Mouse (Mus musculus): ENCODE results near the gene Smco2. TPM values are rescaled to one million over a fixed set of nuclear protein-coding genes. Genes with fewer than 3 reads are reported as not detected.
"Not testable (repeated sequence)": the region's sequence is repeated elsewhere in the genome, so short reads cannot be mapped to it uniquely, and the experiment has no call there.

Smco2 gene
- polyA plus RNA-seq, 1 experiment from 2014 or later, result not detected

DNA sequence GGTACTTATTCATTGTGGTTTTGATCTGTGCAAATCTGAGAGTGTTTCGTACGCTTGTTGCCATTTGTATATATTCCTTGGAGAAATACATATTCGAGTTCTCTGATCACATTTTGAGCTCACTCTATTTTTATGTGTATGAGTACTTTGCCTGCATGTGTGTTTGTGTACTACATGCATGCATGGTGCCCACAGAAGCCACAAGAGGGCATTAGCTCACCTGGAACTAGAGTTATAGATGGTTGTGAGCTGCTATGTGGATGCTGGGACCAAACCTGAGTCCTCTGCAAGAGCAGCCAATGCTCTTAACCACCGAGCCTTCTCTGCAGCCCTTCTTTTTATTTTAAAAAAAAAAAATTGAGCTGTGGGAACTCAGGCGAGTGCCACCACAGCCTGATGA, 11.5 kb upstream of the Smco2 start:
- no peaks in the 10 kb centered on the region for H3K36me3 ChIP-seq (replicated peaks)
- H3K4me2 ChIP-seq, result no peak overlapping the region
- no peak overlapping the region for H3K27ac ChIP-seq
- H3K9ac ChIP-seq, result no peak overlapping the region
- no peak for ATAC-seq (replicated peaks)
- no peaks in the 10 kb centered on the region for H3K27me3 ChIP-seq (replicated peaks)
- H3K4me1 ChIP-seq, result no peaks in the 10 kb centered on the region
- no peaks in the 10 kb centered on the region for H3K9me3 ChIP-seq
- 96% methylated on average over 5 of the region's 5 CpGs for WGBS
- no peak overlapping the region for H3K4me3 ChIP-seq

DNA sequence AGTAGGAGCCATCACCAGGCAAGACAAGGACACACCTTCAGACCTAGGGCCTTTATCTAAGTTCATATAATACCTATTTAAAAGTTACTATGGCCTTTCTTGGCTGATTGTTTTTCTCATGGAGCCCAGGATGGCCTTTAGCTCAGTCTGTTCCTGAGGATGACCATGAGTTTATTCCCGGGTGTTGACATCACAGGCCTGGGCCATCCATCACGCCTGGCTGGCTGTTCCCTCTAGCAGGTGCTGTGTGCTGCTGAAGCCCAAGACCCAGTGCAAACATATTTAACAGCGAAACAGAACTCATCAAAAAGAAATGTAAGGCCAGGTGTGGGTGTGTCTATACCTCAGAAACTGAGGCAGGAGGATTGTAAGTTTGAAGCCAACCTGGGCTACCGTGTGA, 11.0 kb upstream of the Smco2 start:
- Histone ChIP-seq H3K9ac (no peak overlapping the region), H3K27me3 (replicated peaks) (no peaks in the 10 kb centered on the region), H3K36me3 (replicated peaks) (no peaks in the 10 kb centered on the region), H3K4me1 (no peaks in the 10 kb centered on the region), H3K27ac (no peak overlapping the region), H3K9me3 (no peaks in the 10 kb centered on the region), H3K4me3 (no peak overlapping the region), H3K4me2 (no peak overlapping the region)
- WGBS, result 94% methylated on average over 4 of the region's 4 CpGs
- ATAC-seq (replicated peaks), result no peak

DNA sequence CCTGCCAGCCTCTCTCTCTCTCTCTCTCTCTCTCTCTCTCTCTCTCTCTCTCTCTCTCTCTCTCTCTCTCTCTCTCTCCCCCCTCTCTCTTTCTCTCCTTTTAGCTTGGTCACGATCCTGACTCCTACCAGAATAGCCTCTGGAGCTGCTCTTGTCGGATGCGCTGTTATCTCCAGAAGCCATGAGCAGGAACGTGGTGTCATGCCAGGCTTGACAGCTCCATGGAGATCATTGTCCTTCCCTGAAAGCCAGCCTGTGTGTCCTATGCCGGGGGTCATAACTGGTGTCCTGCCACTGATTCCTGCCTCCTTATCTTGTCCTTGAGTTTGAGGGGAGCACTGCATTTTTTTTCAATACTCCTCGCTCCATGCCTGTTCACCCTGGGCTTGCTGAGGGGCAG, 5.0 kb upstream of the Smco2 start:
- no peaks in the 10 kb centered on the region for H3K9me3 ChIP-seq
- H3K36me3 ChIP-seq (replicated peaks), result no peaks in the 10 kb centered on the region
- H3K4me3 ChIP-seq, result no peak overlapping the region
- no peaks in the 10 kb centered on the region for H3K27me3 ChIP-seq (replicated peaks)
- no peak overlapping the region for H3K9ac ChIP-seq
- no peak for ATAC-seq (replicated peaks)
- H3K4me1 ChIP-seq, result no peaks in the 10 kb centered on the region
- H3K4me2 ChIP-seq, result no peak overlapping the region
- WGBS, result 72% methylated on average over 6 of the region's 6 CpGs
- H3K27ac ChIP-seq, result no peak overlapping the region

DNA sequence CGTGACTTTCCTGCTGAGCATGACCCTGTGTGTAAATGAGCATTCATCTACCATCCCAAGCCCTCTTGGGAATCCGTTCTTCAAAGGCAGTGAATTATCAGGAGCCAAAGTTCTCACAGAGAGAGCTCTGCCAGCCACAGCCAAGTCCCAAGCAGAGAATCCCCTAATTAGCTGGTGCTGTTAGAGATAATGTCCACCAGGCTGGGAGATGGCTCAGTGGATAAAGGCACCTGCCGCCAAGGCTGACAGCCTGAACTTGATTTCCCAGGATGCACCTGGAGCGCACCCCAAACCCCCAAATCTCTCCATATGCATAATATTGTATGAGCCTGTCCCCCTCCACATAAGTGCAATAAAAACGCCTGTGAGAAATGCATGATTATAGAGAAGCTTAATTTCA, 4.6 kb upstream of the Smco2 start:
- 0 out of 2 replicates have a peak, but pooled peaks have one; percentile 56 for ATAC-seq (replicated peaks)
- no peaks in the 10 kb centered on the region for H3K36me3 ChIP-seq (replicated peaks)
- 57% methylated on average over 5 of the region's 5 CpGs for WGBS

DNA sequence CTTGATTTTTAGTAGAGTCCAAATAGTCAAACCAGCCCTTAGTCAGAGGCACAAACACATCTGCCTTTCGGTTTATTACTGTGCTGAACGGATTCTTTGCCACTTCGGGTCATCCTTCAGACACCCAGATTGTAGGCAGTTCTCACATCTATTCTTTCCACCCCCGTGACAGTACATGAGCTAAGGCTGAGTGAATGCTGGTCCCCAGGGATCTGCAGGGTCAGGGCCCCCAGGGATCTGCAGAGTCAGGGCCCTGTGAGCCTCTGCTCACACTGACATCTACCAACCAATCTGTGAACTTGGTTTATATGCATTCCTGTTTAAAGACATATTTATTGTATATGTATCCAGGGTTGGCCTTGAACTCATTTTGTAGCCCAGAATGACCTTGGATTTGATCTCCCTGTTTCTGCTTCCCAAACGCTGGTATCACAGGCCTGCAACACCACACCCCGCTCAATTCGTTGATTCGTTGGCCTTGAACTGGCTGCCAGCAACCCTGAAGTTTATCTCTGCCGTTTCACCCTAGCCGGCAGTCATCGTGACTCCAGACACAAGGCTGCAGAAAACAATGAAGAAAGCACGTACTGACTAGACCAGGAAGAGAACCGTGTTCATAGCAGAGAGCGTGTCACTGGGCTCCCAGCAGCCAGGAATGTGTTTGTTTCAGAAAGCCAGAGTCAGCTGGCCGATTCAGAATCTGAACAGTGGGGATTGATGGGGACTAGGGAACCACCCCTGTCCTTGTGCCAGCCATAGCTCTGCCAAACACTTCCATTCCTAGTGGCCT, 3.7 kb upstream of the Smco2 start:
- H3K9ac ChIP-seq, result no peak overlapping the region
- WGBS, result 80% methylated on average over 15 of the region's 15 CpGs
- no peak overlapping the region for H3K4me3 ChIP-seq
- H3K9me3 ChIP-seq, result no peaks in the 10 kb centered on the region
- no peak overlapping the region for H3K27ac ChIP-seq
- H3K4me1 ChIP-seq, result no peaks in the 10 kb centered on the region
- no peak for ATAC-seq (replicated peaks)
- H3K36me3 ChIP-seq (replicated peaks), result no peaks in the 10 kb centered on the region
- H3K4me2 ChIP-seq, result no peak overlapping the region
- no peaks in the 10 kb centered on the region for H3K27me3 ChIP-seq (replicated peaks)

More for the DNA sequence above, 4.6 kb upstream of the Smco2 start:
- Histone ChIP-seq H3K4me2 (no peak overlapping the region), H3K9me3 (no peaks in the 10 kb centered on the region), H3K4me1 (no peaks in the 10 kb centered on the region), H3K27ac (no peak overlapping the region), H3K27me3 (replicated peaks) (no peaks in the 10 kb centered on the region), H3K9ac (no peak overlapping the region), H3K4me3 (no peak overlapping the region)

DNA sequence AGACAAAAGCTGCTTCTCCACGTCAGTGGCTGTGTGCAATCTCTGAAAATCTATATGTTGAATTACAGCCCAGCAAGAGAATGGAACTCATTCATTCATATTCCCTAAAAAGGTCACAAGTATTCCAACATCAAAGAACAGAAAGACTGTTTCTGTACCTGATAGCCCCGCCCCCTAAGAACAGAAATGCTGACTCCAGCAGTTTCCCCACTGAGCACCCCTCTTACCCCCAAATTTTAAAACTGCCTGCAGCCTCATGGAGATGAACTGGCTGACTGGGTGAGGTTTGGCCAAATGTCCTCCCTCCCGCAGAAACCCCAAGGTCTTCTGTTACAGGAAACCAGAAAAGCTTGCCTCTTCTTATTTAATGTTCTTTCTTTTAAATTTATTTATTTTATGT, 2.5 kb upstream of the Smco2 start:
- H3K4me1 ChIP-seq, result no peaks in the 10 kb centered on the region
- no peak for ATAC-seq (replicated peaks)
- no peak overlapping the region for H3K27ac ChIP-seq
- H3K9ac ChIP-seq, result no peak overlapping the region
- H3K27me3 ChIP-seq (replicated peaks), result no peaks in the 10 kb centered on the region
- H3K9me3 ChIP-seq, result no peaks in the 10 kb centered on the region
- 79% methylated on average over 3 of the region's 3 CpGs for WGBS
- no peak overlapping the region for H3K4me3 ChIP-seq
- no peak overlapping the region for H3K4me2 ChIP-seq
- H3K36me3 ChIP-seq (replicated peaks), result no peaks in the 10 kb centered on the region

DNA sequence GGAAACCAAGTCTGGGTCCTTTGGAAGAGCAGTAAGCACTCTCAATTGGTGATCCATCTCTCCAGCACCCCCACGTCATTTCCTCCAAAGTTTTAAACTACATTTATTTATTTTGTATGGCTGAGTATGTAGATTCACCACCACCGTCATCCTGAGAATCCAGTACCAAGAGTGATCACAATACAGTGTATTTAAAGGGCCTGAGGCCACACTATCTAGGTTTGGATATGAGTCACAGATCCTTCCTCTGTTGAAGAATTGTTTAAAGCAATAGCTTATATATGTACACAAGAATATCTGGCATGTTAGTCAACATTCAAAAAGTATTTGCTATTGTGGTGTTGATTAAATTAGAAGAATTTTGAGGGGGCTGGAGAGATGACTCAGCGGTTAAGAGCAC, 1.6 kb upstream of the Smco2 start:
- Histone ChIP-seq H3K4me3 (no peak overlapping the region), H3K27ac (no peak overlapping the region), H3K4me2 (no peak overlapping the region), H3K36me3 (replicated peaks) (no peaks in the 10 kb centered on the region), H3K27me3 (replicated peaks) (no peaks in the 10 kb centered on the region), H3K9ac (no peak overlapping the region), H3K4me1 (no peaks in the 10 kb centered on the region), H3K9me3 (no peaks in the 10 kb centered on the region)
- 88% methylated on average over 3 of the region's 3 CpGs for WGBS
- ATAC-seq (replicated peaks), result no peak

DNA sequence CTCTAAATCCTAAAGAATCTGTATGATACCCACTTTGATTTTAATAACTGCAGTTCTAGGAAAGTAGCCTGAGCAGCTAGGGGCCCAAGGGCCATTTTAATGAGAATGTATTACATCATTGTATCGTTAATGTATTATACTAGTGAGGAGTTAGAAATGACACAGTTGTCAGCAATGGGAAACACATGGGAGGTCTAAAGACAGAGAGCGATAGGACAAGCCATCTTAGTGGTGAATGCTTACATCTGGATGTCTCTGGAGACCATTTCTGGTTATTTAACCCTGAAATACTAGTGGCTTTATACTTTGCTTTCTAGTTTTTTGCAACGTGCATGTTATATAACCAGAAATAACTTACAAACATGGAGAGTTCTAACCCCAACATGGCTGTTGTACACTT, 2.0 kb downstream of the Smco2 start:
- H3K4me2 ChIP-seq, result no peak overlapping the region
- H3K27ac ChIP-seq, result no peak overlapping the region
- H3K9me3 ChIP-seq, result no peaks in the 10 kb centered on the region
- H3K36me3 ChIP-seq (replicated peaks), result no peaks in the 10 kb centered on the region
- no peaks in the 10 kb centered on the region for H3K27me3 ChIP-seq (replicated peaks)
- no peak for ATAC-seq (replicated peaks)
- H3K9ac ChIP-seq, result no peak overlapping the region
- 87% methylated on average over 3 of the region's 3 CpGs for WGBS
- H3K4me1 ChIP-seq, result no peaks in the 10 kb centered on the region
- H3K4me3 ChIP-seq, result no peak overlapping the region

DNA sequence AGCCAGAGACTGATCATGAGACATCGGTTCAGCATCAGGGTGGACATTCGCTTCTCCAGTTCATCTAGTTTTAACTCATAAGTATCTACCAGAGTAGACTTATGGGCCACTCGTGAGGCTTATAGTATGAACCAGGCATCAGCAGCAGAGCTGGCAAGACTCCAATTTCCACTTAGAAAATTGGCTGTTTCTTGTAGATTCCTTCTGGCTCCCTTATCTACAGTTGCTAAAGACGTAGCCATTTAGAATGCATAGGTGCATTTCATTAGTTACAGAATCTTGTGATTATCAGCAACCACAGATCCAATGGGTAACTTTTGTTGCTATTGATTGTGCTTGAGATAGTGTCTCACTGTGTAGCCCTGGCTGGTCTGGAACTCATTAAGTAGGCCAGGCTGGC, 2.8 kb downstream of the Smco2 start:
- WGBS, result 80% methylated on average over 4 of the region's 4 CpGs
- ATAC-seq (replicated peaks), result no peak
- no peaks in the 10 kb centered on the region for H3K9me3 ChIP-seq
- no peak overlapping the region for H3K9ac ChIP-seq
- H3K27ac ChIP-seq, result no peak overlapping the region
- no peaks in the 10 kb centered on the region for H3K4me1 ChIP-seq
- H3K27me3 ChIP-seq (replicated peaks), result no peaks in the 10 kb centered on the region
- H3K36me3 ChIP-seq (replicated peaks), result no peaks in the 10 kb centered on the region
- H3K4me2 ChIP-seq, result no peak overlapping the region
- H3K4me3 ChIP-seq, result no peak overlapping the region

DNA sequence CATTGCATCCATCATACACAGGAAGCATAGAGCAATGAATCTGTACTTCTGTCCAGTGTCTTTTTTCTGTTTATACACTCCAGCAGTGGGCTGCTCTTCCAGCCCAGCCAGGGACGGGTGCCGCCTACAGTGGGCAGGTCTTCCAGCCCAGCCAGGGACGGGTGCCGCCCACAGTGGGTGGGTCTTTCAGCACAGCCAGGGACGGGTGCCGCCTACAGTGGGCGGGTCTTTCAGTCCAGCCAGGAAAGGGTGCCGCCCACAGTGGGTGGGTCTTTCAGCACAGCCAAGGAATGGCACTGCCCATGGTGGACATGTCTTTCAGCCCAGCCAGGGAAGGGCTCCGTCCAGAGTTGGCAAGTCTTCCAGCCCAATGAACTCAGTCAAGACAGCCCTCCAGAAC, 5.3 kb downstream of the Smco2 start:
- H3K4me1 ChIP-seq, result no peaks in the 10 kb centered on the region
- H3K36me3 ChIP-seq (replicated peaks), result no peaks in the 10 kb centered on the region
- no peak overlapping the region for H3K4me2 ChIP-seq
- no peak overlapping the region for H3K4me3 ChIP-seq
- ATAC-seq (replicated peaks), result no peak
- H3K9me3 ChIP-seq, result no peaks in the 10 kb centered on the region
- 96% methylated on average over 9 of the region's 9 CpGs for WGBS
- H3K27me3 ChIP-seq (replicated peaks), result no peaks in the 10 kb centered on the region
- H3K27ac ChIP-seq, result no peak overlapping the region
- no peak overlapping the region for H3K9ac ChIP-seq

DNA sequence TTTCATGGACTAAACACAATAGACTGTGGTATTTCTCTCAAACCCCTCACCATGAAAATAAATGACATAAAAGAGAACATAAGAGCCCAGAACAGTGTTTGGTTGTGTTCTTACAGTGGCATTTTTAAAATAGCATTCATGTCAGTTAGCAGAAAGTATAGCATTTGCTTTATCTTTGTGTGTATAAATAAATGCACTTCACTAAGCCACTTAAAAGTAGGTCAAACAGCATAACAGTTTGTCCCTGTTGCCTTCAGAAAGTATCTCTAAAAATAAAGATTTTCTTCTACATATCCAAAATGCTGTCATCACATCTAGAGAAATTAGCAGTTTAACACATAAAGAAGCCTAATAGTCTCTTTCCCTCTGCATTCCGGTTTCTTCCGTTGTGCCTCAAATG, 7.5 kb downstream of the Smco2 start:
- Histone ChIP-seq H3K27ac (no peak overlapping the region), H3K27me3 (replicated peaks) (no peaks in the 10 kb centered on the region), H3K4me2 (no peak overlapping the region), H3K9ac (no peak overlapping the region), H3K4me1 (no peaks in the 10 kb centered on the region), H3K4me3 (no peak overlapping the region), H3K36me3 (replicated peaks) (no peaks in the 10 kb centered on the region), H3K9me3 (no peaks in the 10 kb centered on the region)
- 89% methylated on average over 2 of the region's 2 CpGs for WGBS
- ATAC-seq (replicated peaks), result no peak

DNA sequence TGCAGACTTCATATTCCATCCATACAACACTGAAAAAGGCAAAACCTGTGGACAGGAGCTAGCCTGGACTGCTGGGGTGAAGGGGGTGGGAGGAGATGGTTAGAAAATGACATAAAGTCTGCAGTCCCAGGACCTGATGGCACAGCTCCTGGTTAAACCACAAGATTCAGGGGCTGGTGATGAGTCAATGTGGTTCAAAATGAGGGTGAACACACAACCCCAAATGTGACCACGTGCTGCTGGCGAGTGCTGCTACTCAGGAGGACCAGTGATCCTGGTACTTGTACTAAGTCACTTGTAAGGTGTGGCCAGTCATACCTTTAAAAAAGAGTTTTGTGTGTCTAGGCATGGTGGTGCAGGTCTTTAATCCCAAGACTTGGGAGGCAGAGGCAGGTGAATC, 13.2 kb downstream of the Smco2 start:
- no peaks in the 10 kb centered on the region for H3K4me1 ChIP-seq
- no peak for ATAC-seq (replicated peaks)
- WGBS, result 89% methylated on average over 2 of the region's 2 CpGs
- no peaks in the 10 kb centered on the region for H3K9me3 ChIP-seq
- no peaks in the 10 kb centered on the region for H3K27me3 ChIP-seq (replicated peaks)
- no peaks in the 10 kb centered on the region for H3K36me3 ChIP-seq (replicated peaks)
- no peak overlapping the region for H3K4me3 ChIP-seq
- no peak overlapping the region for H3K4me2 ChIP-seq
- H3K9ac ChIP-seq, result no peak overlapping the region
- no peak overlapping the region for H3K27ac ChIP-seq

DNA sequence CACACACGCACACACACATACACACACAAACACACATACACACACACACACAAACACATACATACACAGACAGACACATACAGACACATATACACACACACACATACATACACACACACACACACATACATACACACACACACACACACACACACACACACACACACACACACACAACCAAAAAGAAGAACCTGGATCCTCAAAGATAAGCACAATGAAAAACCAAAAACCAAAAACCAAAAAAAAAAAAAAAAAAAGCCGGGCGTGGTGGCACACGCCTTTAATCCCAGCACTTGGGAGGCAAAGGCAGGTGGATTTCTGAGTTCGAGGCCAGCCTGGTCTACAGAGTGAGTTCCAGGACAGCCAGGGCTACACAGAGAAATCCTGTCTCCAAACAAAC, 14.5 kb downstream of the Smco2 start:
- not testable (repeated sequence) for H3K4me2 ChIP-seq; H3K9ac ChIP-seq; H3K27ac ChIP-seq; H3K4me1 ChIP-seq; ATAC-seq (replicated peaks); H3K27me3 ChIP-seq (replicated peaks); H3K36me3 ChIP-seq (replicated peaks); H3K9me3 ChIP-seq; H3K4me3 ChIP-seq
- WGBS, result 95% methylated on average over 4 of the region's 5 CpGs

Measured in midbrain, embryonic 15.5 days (tissue).